Mouse (Mus musculus): ENCODE data around the gene Cdc20b. TPM values are rescaled to one million over a fixed set of nuclear protein-coding genes. Genes with fewer than 3 reads are reported as not detected.

The Cdc20b gene
- polyA plus RNA-seq, 1 experiment from 2014 or later, result not detected

DNA sequence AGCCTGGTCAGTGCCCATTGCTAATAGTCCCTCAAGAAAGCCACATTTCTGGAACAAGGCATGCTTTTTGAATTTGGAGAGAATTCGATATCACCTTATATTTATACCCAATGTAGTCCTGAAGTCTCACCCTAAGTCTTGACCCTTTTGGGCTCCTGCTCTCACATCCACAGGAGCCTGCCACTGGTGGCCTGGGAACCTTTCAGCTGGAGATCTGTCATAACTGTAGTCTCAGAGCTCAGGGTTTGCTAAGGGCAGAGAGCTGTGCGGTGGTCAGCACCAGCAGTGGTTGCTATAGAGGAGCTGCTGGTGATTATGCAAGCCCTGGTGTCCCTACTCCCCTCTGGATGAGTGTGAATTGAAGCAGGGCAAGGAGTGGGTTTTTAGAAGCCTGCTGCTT lies 63.5 kb downstream of the Cdc20b start:
- Histone ChIP-seq H3K36me3 (ENCODE audit: control insufficient read depth, insufficient read depth, low read length) (no peaks in the 10 kb centered on the region), H3K4me2 (no peak overlapping the region), H3K9me3 (ENCODE audit: control insufficient read depth, low read length) (no peaks in the 10 kb centered on the region), H3K4me3 (ENCODE audit: low read depth, low read length) (no peak overlapping the region), H3K9ac (ENCODE audit: low read depth, low read length) (no peak overlapping the region), H3K27ac (ENCODE audit: low read depth, low read length) (no peak overlapping the region), H3K27me3 (replicated peaks; ENCODE audit: control insufficient read depth, insufficient read depth, low read length) (no peaks in the 10 kb centered on the region), H3K4me1 (replicated peaks; ENCODE audit: control insufficient read depth, insufficient read depth, low read length) (no peaks in the 10 kb centered on the region)
- WGBS, result 79% methylated on average over 2 of the region's 2 CpGs
- ATAC-seq (replicated peaks; ENCODE audit: low FRiP score) (no peak), DNase-seq (ENCODE audit: low spot score) (no peak)

DNA sequence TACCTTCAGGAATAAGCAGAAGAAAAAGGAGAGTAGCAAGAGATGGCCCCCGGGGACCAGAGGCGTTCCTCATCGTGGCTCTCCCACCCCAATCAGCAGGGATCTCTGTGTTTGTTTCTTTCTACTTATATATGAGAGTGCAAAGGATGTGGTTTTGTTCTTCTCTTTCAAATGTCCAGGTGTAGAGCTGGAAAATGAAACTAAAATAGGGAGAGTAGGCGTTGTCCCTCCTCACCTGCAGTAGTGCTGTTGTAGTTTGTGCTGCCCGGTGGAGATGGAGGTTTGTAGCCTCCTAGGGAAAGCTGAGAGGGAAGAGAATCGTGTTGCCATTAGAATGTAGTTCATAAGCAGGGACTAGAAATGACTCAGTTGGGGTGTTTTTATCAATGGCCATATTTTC lies 66.0 kb downstream of the Cdc20b start, which contains the start of gene Gzma:
Gene Gzma, minus strand, starts transcription at position 103 of the 400 bp plus-strand sequence.
- WGBS, result 72% methylated on average over 6 of the region's 6 CpGs
- H3K27ac ChIP-seq (ENCODE audit: low read depth, low read length), result no peak within 1 kb of the TSS
- ATAC-seq (replicated peaks; ENCODE audit: low FRiP score) (no peak), DNase-seq (ENCODE audit: low spot score) (no peak)
- H3K4me1 ChIP-seq (replicated peaks; ENCODE audit: control insufficient read depth, insufficient read depth, low read length), result no peaks in the 10 kb centered on the region
- H3K36me3 ChIP-seq (ENCODE audit: control insufficient read depth, insufficient read depth, low read length), result no peaks in the 10 kb centered on the region
- H3K4me3 ChIP-seq (ENCODE audit: low read depth, low read length), result no peak within 1 kb of the TSS
- no peak within 1 kb of the TSS for H3K9ac ChIP-seq (ENCODE audit: low read depth, low read length)
- no peak within 1 kb of the TSS for H3K4me2 ChIP-seq
- no peaks in the 10 kb centered on the region for H3K27me3 ChIP-seq (replicated peaks; ENCODE audit: control insufficient read depth, insufficient read depth, low read length)
- H3K9me3 ChIP-seq (ENCODE audit: control insufficient read depth, low read length), result no peaks in the 10 kb centered on the region

DNA sequence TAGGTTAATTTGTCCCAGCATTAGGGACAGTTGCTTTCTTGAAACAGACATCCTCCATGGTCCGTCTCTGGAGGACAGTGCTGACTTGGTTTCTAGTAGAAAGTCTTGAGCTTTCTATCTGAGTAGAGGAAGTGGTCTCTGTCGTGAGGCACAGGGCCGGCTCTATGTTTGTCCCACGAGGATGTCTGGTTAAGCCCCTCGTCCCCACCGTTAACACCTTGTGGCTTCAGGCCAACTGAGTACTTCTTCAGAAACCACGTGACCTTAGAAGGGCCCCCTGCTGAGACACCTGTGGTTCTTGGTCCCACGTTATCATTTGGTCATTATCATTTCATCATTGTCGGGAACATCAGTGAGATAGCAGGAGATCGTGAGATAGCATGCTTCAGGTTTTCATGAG lies 66.9 kb downstream of the Cdc20b start:
- Histone ChIP-seq H3K27ac (ENCODE audit: low read depth, low read length) (no peak overlapping the region), H3K36me3 (ENCODE audit: control insufficient read depth, insufficient read depth, low read length) (no peaks in the 10 kb centered on the region), H3K9ac (ENCODE audit: low read depth, low read length) (no peak overlapping the region), H3K4me3 (ENCODE audit: low read depth, low read length) (no peak overlapping the region), H3K4me2 (no peak overlapping the region), H3K27me3 (replicated peaks; ENCODE audit: control insufficient read depth, insufficient read depth, low read length) (no peaks in the 10 kb centered on the region), H3K9me3 (ENCODE audit: control insufficient read depth, low read length) (no peaks in the 10 kb centered on the region), H3K4me1 (replicated peaks; ENCODE audit: control insufficient read depth, insufficient read depth, low read length) (no peaks in the 10 kb centered on the region)
- DNase-seq (ENCODE audit: low spot score), result no peak
- 53% methylated on average over 10 of the region's 10 CpGs for WGBS
- ATAC-seq (replicated peaks; ENCODE audit: low FRiP score), result no peak

DNA sequence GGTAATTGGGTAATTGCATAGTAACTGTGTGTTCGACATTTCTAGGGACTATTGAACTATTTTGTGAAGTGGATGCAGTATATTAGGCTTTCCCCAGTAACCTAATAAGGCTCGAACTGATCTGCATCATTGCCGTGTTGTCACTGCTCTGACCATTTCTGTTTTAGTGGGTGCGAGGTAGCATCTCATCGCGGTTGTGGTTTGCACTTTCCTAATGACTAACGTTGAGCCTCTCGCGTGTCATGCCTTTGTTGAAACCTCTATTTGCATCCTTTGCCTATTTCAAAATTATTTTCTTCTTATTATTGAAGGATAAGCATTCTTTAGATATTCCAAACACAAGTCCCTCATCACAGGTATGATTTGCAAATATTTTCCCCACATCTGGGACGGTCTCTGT lies 69.8 kb downstream of the Cdc20b start:
- Histone ChIP-seq H3K4me3 (ENCODE audit: low read depth, low read length) (no peak overlapping the region), H3K27ac (ENCODE audit: low read depth, low read length) (no peak overlapping the region), H3K36me3 (ENCODE audit: control insufficient read depth, insufficient read depth, low read length) (no peaks in the 10 kb centered on the region), H3K27me3 (replicated peaks; ENCODE audit: control insufficient read depth, insufficient read depth, low read length) (no peaks in the 10 kb centered on the region), H3K4me2 (no peak overlapping the region), H3K9ac (ENCODE audit: low read depth, low read length) (no peak overlapping the region), H3K9me3 (ENCODE audit: control insufficient read depth, low read length) (no peaks in the 10 kb centered on the region), H3K4me1 (replicated peaks; ENCODE audit: control insufficient read depth, insufficient read depth, low read length) (no peaks in the 10 kb centered on the region)
- DNase-seq (ENCODE audit: low spot score) (no peak), ATAC-seq (replicated peaks; ENCODE audit: low FRiP score) (no peak)
- WGBS, result 86% methylated on average over 10 of the region's 10 CpGs

DNA sequence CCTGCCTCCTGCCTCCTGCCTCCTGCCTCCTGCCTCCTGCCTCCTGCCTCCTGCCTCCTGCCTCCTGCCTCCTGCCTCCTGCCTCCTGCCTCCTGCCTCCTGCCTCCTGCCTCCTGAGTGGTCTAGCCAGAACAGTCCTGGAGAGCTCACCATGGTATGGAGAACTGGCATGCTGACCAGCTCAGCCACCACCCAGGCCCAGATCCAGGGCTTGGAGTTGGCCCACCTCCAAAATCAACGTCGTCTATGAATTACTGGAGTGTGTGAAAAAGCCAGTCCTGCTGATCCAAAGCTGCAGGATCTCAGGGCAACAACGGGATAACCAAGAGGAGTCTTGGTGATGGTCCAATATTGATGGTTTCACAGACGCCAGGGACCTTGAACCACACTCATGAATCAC lies 84.1 kb downstream of the Cdc20b start:
- DNase-seq (ENCODE audit: low spot score), result no peak
- Histone ChIP-seq H3K9me3 (ENCODE audit: control insufficient read depth, low read length) (no peaks in the 10 kb centered on the region), H3K4me2 (no peak overlapping the region), H3K27ac (ENCODE audit: low read depth, low read length) (no peak overlapping the region), H3K27me3 (replicated peaks; ENCODE audit: control insufficient read depth, insufficient read depth, low read length) (no peaks in the 10 kb centered on the region), H3K9ac (ENCODE audit: low read depth, low read length) (no peak overlapping the region), H3K4me1 (replicated peaks; ENCODE audit: control insufficient read depth, insufficient read depth, low read length) (no peaks in the 10 kb centered on the region), H3K4me3 (ENCODE audit: low read depth, low read length) (no peak overlapping the region), H3K36me3 (ENCODE audit: control insufficient read depth, insufficient read depth, low read length) (no peaks in the 10 kb centered on the region)
- 88% methylated on average over 4 of the region's 4 CpGs for WGBS
- no peak for ATAC-seq (replicated peaks; ENCODE audit: low FRiP score)

DNA sequence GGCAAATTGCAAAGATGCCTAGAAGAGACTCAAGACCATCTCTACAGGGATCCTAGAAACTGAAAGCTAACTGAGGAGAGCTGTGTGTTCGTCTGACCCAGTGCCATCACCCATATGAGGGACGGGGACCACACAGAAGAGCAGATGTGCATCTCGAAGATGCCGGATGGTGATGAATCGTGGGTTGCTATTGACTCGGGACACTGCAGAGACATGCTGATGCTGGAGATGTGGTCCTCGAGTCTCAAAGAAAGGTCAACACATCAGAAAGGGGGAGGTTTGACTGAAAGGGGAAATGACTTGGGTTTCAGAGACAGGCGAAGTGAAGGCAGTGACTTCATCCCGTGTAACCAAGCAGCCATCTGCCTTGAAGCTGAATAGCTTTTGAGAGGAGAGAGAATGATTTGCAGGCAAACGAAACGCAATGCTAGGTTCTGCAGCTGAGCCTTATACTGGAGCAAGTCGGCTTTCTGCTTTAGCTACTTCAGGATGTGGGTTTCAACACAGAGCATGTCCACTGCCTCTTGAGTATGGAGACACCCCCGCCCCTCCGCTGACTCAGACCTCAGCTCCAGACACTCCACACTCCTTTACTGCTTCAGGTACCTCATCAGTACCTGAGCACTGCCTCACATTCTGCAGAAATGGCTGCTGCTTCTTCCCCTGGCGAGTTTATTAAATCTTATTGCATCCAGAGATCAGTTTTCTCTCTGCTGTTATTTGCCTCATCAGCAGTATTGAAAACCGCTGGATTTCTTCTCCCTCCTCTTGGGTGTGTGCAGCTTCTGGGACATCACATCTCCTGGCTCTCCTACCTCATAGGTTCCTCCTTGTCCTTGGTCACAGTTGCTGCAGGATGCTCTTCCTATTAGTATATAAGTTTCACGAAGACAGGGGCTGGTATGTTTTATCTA lies 85.7 kb downstream of the Cdc20b start:
- no peaks in the 10 kb centered on the region for H3K9me3 ChIP-seq (ENCODE audit: control insufficient read depth, low read length)
- no peak overlapping the region for H3K4me3 ChIP-seq (ENCODE audit: low read depth, low read length)
- H3K4me2 ChIP-seq, result no peak overlapping the region
- no peaks in the 10 kb centered on the region for H3K4me1 ChIP-seq (replicated peaks; ENCODE audit: control insufficient read depth, insufficient read depth, low read length)
- H3K36me3 ChIP-seq (ENCODE audit: control insufficient read depth, insufficient read depth, low read length), result no peaks in the 10 kb centered on the region
- H3K27ac ChIP-seq (ENCODE audit: low read depth, low read length), result no peak overlapping the region
- 80% methylated on average over 17 of the region's 17 CpGs for WGBS
- H3K9ac ChIP-seq (ENCODE audit: low read depth, low read length), result no peak overlapping the region
- no peak for DNase-seq (ENCODE audit: low spot score)
- H3K27me3 ChIP-seq (replicated peaks; ENCODE audit: control insufficient read depth, insufficient read depth, low read length), result no peaks in the 10 kb centered on the region
- ATAC-seq (replicated peaks; ENCODE audit: low FRiP score), result no peak

DNA sequence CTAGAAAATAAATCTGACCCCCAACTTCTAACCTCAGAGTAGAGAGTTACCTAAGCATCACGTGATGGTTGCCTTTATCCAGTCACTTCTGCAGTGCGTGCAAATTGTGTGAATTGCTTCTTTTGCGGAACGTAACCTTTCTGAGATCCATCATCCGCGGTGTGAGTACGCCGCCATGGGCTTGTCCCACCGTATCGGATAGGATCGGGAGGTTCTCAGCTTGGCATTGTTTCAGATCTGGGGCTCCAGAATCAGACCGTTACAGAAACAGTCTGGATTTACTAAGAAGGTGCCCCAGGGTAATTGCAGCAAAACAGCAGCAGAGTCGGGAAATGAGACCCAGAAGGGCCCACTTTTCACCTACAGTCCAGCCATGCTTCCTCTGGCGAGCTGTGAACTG lies 86.4 kb downstream of the Cdc20b start:
- H3K27me3 ChIP-seq (replicated peaks; ENCODE audit: control insufficient read depth, insufficient read depth, low read length), result no peaks in the 10 kb centered on the region
- no peak for DNase-seq (ENCODE audit: low spot score)
- H3K4me3 ChIP-seq (ENCODE audit: low read depth, low read length), result no peak overlapping the region
- ATAC-seq (replicated peaks; ENCODE audit: low FRiP score), result no peak
- no peak overlapping the region for H3K4me2 ChIP-seq
- WGBS, result 86% methylated on average over 14 of the region's 14 CpGs
- H3K9ac ChIP-seq (ENCODE audit: low read depth, low read length), result no peak overlapping the region
- no peaks in the 10 kb centered on the region for H3K9me3 ChIP-seq (ENCODE audit: control insufficient read depth, low read length)
- H3K36me3 ChIP-seq (ENCODE audit: control insufficient read depth, insufficient read depth, low read length), result no peaks in the 10 kb centered on the region
- H3K27ac ChIP-seq (ENCODE audit: low read depth, low read length), result no peak overlapping the region
- no peaks in the 10 kb centered on the region for H3K4me1 ChIP-seq (replicated peaks; ENCODE audit: control insufficient read depth, insufficient read depth, low read length)

DNA sequence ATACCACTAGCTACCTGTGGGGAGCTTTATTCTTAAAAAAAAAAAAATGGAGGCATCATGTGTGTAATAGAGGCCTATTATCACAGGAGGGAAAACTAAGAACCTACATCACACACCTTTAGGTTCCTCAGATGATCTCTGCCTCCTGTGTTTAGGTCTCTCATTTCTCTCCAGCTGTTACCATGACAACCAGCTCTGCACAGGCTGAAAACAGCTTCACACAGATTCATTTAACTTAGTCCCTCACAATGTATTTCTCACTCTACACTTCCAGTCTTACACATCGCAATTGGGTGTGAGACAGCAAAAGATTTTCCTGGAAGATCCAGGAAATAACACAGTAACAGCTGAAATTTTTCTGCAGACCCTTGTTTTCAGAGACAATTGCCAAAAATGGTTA lies 95.1 kb downstream of the Cdc20b start:
- no peak overlapping the region for H3K4me3 ChIP-seq (ENCODE audit: low read depth, low read length)
- H3K9me3 ChIP-seq (ENCODE audit: control insufficient read depth, low read length), result no peaks in the 10 kb centered on the region
- 79% methylated on average over 1 of the region's 1 CpGs for WGBS
- no peak for ATAC-seq (replicated peaks; ENCODE audit: low FRiP score)
- DNase-seq (ENCODE audit: low spot score), result no peak
- no peak overlapping the region for H3K9ac ChIP-seq (ENCODE audit: low read depth, low read length)
- H3K4me1 ChIP-seq (replicated peaks; ENCODE audit: control insufficient read depth, insufficient read depth, low read length), result no peaks in the 10 kb centered on the region
- H3K36me3 ChIP-seq (ENCODE audit: control insufficient read depth, insufficient read depth, low read length), result no peaks in the 10 kb centered on the region
- H3K4me2 ChIP-seq, result no peak overlapping the region
- no peaks in the 10 kb centered on the region for H3K27me3 ChIP-seq (replicated peaks; ENCODE audit: control insufficient read depth, insufficient read depth, low read length)
- no peak overlapping the region for H3K27ac ChIP-seq (ENCODE audit: low read depth, low read length)

DNA sequence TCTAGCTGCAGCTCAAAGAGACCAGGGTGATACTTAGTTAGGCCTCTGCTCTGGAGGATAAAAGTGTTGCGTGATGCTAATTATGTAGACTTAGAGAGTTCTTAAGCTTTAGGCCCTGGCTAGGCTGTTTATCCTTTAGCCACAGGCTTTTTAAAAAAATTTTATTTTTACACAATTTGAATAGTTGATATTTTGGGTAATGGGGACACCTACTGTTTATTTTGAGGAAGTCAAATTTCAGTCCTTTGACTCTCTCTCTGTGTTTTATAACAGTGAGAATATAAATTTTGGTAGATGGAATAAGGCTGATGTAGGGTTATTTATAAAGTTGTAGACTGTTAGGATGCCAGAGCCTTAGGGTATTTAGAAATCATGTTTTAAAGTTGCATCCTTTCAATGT lies 104.7 kb downstream of the Cdc20b start:
- Histone ChIP-seq H3K9me3 (ENCODE audit: control insufficient read depth, low read length) (no peaks in the 10 kb centered on the region), H3K27me3 (replicated peaks; ENCODE audit: control insufficient read depth, insufficient read depth, low read length) (no peaks in the 10 kb centered on the region), H3K4me2 (no peak overlapping the region), H3K36me3 (ENCODE audit: control insufficient read depth, insufficient read depth, low read length) (no peaks in the 10 kb centered on the region), H3K27ac (ENCODE audit: low read depth, low read length) (no peak overlapping the region), H3K4me3 (ENCODE audit: low read depth, low read length) (no peak overlapping the region), H3K4me1 (replicated peaks; ENCODE audit: control insufficient read depth, insufficient read depth, low read length) (no peaks in the 10 kb centered on the region), H3K9ac (ENCODE audit: low read depth, low read length) (no peak overlapping the region)
- DNase-seq (ENCODE audit: low spot score), result no peak
- ATAC-seq (replicated peaks; ENCODE audit: low FRiP score), result no peak
- WGBS, result 85% methylated on average over 1 of the region's 1 CpGs

All from liver, embryonic 11.5 days (tissue).